Mouse (Mus musculus) MEL (cell line): ENCODE results near the gene Mob4. TPM values are rescaled to one million over a fixed set of nuclear protein-coding genes. Genes with fewer than 3 reads are reported as not detected.

Experiments used
- DNase-seq: peaks from one replicate; pipeline ENCODE4 v3.0.0; 2011; ENCODE audit warnings: low read depth, low spot score
- H3K27ac ChIP-seq: 2 replicates; pipeline ENCODE4 v1.5.1; 2012; ENCODE audit warnings: low read depth, mild to moderate bottlenecking, control low read depth, low read length, moderate library complexity; ENCODE audit not compliant: control insufficient read depth
- H3K27me3 ChIP-seq, 2 experiments: fragments of 150-350 bp in 1 of 2; sonication (generic) in 1 of 2; 2 replicates each; pipeline ENCODE4 v1.6.1; 2012; ENCODE audit warnings: low read length in 2 of 2, mild to moderate bottlenecking in 2 of 2, improper control_type of control experiment in 1 of 2, moderate library complexity in 1 of 2; ENCODE audit not compliant: insufficient read depth in 2 of 2, control insufficient read depth in 1 of 2
- H3K36me3 ChIP-seq, 2 experiments: 2 replicates each; pipeline ENCODE4 v1.6.1; 2012 to 2014; ENCODE audit warnings: low read length in 2 of 2, improper control_type of control experiment in 1 of 2, inconsistent platforms in 1 of 2, mild to moderate bottlenecking in 1 of 2; ENCODE audit not compliant: insufficient read depth in 2 of 2, control insufficient read depth in 1 of 2
- H3K4me1 ChIP-seq, 2 experiments: fragments of 150-350 bp in 1 of 2; sonication (generic) in 1 of 2; 2 replicates each; pipeline ENCODE4 v1.6.1; 2012; ENCODE audit warnings: low read length in 2 of 2, improper control_type of control experiment in 1 of 2, mild to moderate bottlenecking in 1 of 2; ENCODE audit not compliant: insufficient read depth in 2 of 2, control insufficient read depth in 1 of 2
- H3K4me3 ChIP-seq, 2 experiments: fragments of 150-350 bp in 1 of 2; sonication (generic) in 1 of 2; 2 replicates each; pipeline ENCODE4 v1.5.1; 2012; ENCODE audit warnings: low read depth in 2 of 2, low read length in 2 of 2, mild to moderate bottlenecking in 2 of 2, moderate library complexity in 2 of 2, control low read depth in 1 of 2, improper control_type of control experiment in 1 of 2; ENCODE audit not compliant: control insufficient read depth in 1 of 2, insufficient read depth in 1 of 2
- H3K79me2 ChIP-seq: 2 replicates; pipeline ENCODE4 v1.6.1; 2012; ENCODE audit warnings: mild to moderate bottlenecking, low read length, moderate library complexity; ENCODE audit not compliant: control insufficient read depth, poor library complexity, insufficient read depth
- H3K9ac ChIP-seq: 2 replicates; pipeline ENCODE4 v1.6.1; 2012; ENCODE audit warnings: low read depth, mild to moderate bottlenecking, control low read depth, low read length, moderate library complexity; ENCODE audit not compliant: control insufficient read depth, poor library complexity, severe bottlenecking
- H3K9me3 ChIP-seq: fragments of 150-350 bp; sonication (generic); replicated peaks from 2 replicates; pipeline ENCODE4 v1.6.1; 2012; ENCODE audit warnings: mild to moderate bottlenecking, low read length, improper control_type of control experiment, moderate library complexity; ENCODE audit not compliant: insufficient read depth
- CHD1 ChIP-seq: IDR thresholded peaks from 2 replicates; pipeline ENCODE4 v1.6.1; 2012; ENCODE audit warnings: low read depth, mild to moderate bottlenecking, inconsistent platforms, low read length, improper control_type of control experiment
- E2F4 ChIP-seq: IDR thresholded peaks from 2 replicates; pipeline ENCODE4 v1.6.1; 2011; ENCODE audit warnings: low read depth, low read length, improper control_type of control experiment, borderline replicate concordance
- ELF1 ChIP-seq: IDR thresholded peaks from 2 replicates; pipeline ENCODE4 v1.6.1; 2014; ENCODE audit warnings: low read depth, mild to moderate bottlenecking, inconsistent platforms, low read length, improper control_type of control experiment, moderate library complexity
- GABPA ChIP-seq: IDR thresholded peaks from 2 replicates; pipeline ENCODE4 v1.6.1; 2012; ENCODE audit warnings: low read depth, mild to moderate bottlenecking, inconsistent platforms, low read length, improper control_type of control experiment, moderate library complexity
- GATA1 ChIP-seq: IDR thresholded peaks from 2 replicates; pipeline ENCODE4 v1.6.1; 2011; ENCODE audit warnings: low read depth, low read length, improper control_type of control experiment
- JUND ChIP-seq: IDR thresholded peaks from 2 replicates; pipeline ENCODE4 v1.6.1; 2011; ENCODE audit warnings: low read depth, mild to moderate bottlenecking, improper control_type of control experiment, low read length
- MAFK ChIP-seq: IDR thresholded peaks from 2 replicates; pipeline ENCODE4 v1.6.1; 2011; ENCODE audit warnings: low read depth, mild to moderate bottlenecking, low read length, improper control_type of control experiment, borderline replicate concordance
- MAX ChIP-seq: IDR thresholded peaks from 2 replicates; pipeline ENCODE4 v1.6.1; 2011; ENCODE audit warnings: low read length, improper control_type of control experiment
- MAZ ChIP-seq: IDR thresholded peaks from 2 replicates; pipeline ENCODE4 v1.6.1; 2012; ENCODE audit warnings: low read depth, mild to moderate bottlenecking, inconsistent platforms, low read length, improper control_type of control experiment
- MEF2A ChIP-seq: IDR thresholded peaks from 2 replicates; pipeline ENCODE4 v1.6.1; 2014; ENCODE audit warnings: low read depth, mild to moderate bottlenecking, inconsistent platforms, low read length, improper control_type of control experiment; ENCODE audit not compliant: poor library complexity, insufficient replicate concordance, severe bottlenecking; ENCODE audit errors: extremely low read depth
- MYB ChIP-seq: IDR thresholded peaks from 2 replicates; pipeline ENCODE4 v1.6.1; 2011; ENCODE audit warnings: mild to moderate bottlenecking, low read depth, low read length, improper control_type of control experiment
- NRF1 ChIP-seq: IDR thresholded peaks from 2 replicates; pipeline ENCODE4 v1.6.1; 2014; ENCODE audit warnings: low read depth, mild to moderate bottlenecking, inconsistent platforms, low read length, improper control_type of control experiment, moderate library complexity; ENCODE audit not compliant: poor library complexity, insufficient read depth, severe bottlenecking
- POLR2A ChIP-seq, 2 experiments: IDR thresholded peaks; 2 replicates each; pipeline ENCODE4 v1.6.1; 2011 to 2012; ENCODE audit warnings: low read length in 2 of 2, mild to moderate bottlenecking in 2 of 2, control low read depth in 1 of 2, improper control_type of control experiment in 1 of 2, low read depth in 1 of 2, moderate library complexity in 1 of 2; ENCODE audit not compliant: control insufficient read depth in 1 of 2, insufficient read depth in 1 of 2, poor library complexity in 1 of 2
- POLR2AphosphoS2 ChIP-seq: IDR thresholded peaks from 2 replicates; pipeline ENCODE4 v1.6.1; 2011; ENCODE audit warnings: low read length, improper control_type of control experiment
- POLR2AphosphoS5 ChIP-seq: IDR thresholded peaks from 2 replicates; pipeline ENCODE4 v1.6.1; 2012; ENCODE audit warnings: low read depth, borderline replicate concordance, mild to moderate bottlenecking, inconsistent platforms, low read length, moderate library complexity, mixed read lengths
- SIN3A ChIP-seq: IDR thresholded peaks from 2 replicates; pipeline ENCODE4 v1.6.1; 2012; ENCODE audit warnings: low read length, improper control_type of control experiment, inconsistent platforms
- TAL1 ChIP-seq: IDR thresholded peaks from 2 replicates; pipeline ENCODE4 v1.6.1; 2012; ENCODE audit warnings: mild to moderate bottlenecking, inconsistent platforms, low read length, moderate library complexity, mixed read lengths
- TBP ChIP-seq: IDR thresholded peaks from 2 replicates; pipeline ENCODE4 v1.8.0; 2011; ENCODE audit warnings: low read depth, low read length, improper control_type of control experiment
- TCF12 ChIP-seq: IDR thresholded peaks from 2 replicates; pipeline ENCODE4 v1.6.1; 2014; ENCODE audit warnings: low read depth, mild to moderate bottlenecking, inconsistent platforms, low read length, improper control_type of control experiment, moderate library complexity
- UBTF ChIP-seq: IDR thresholded peaks from 2 replicates; pipeline ENCODE4 v1.6.1; 2012; ENCODE audit warnings: low read depth, mild to moderate bottlenecking, inconsistent platforms, low read length, improper control_type of control experiment, moderate library complexity, borderline replicate concordance; ENCODE audit not compliant: insufficient read depth
- ZC3H11A ChIP-seq: IDR thresholded peaks from 2 replicates; pipeline ENCODE4 v1.6.1; 2012; ENCODE audit warnings: low read depth, mild to moderate bottlenecking, inconsistent platforms, low read length, improper control_type of control experiment
- ZNF384 ChIP-seq: IDR thresholded peaks from 2 replicates; pipeline ENCODE4 v1.6.1; 2012; ENCODE audit warnings: low read depth, mild to moderate bottlenecking, inconsistent platforms, low read length, improper control_type of control experiment
- polyA plus RNA-seq, 2 experiments: library from polyadenylated mRNA; stranded (reverse) in 1 of 2; unstranded in 1 of 2; fragments of >175 nt in 1 of 2; fragments of >200 nt in 1 of 2; gene quantifications; 2 replicates each; pipeline versions ENCODE4 v1.2.1 to v1.2.4; 2012; ENCODE audit warnings: low replicate concordance in 2 of 2, low read depth in 1 of 2; ENCODE audit not compliant: insufficient read length in 2 of 2, insufficient read depth in 1 of 2, missing spikeins in 1 of 2
- total RNA-seq: library from RNA; depleted of rRNA; stranded (reverse); fragments of 300-350 nt; gene quantifications from 2 replicates; pipeline ENCODE4 v1.2.3, GENCODE M21; 2012

Gene Mob4
- total and polyA plus RNA-seq, 3 experiments, result 22.0 to 62.1 (median 26.6) TPM

- Histone ChIP-seq H3K27me3 (no peaks in the 10 kb centered on the region), H3K9ac (no peak overlapping the region)
- TF ChIP-seq E2F4 (no peak), UBTF (no peak), TAL1 (no peak), TBP (no peak), POLR2AphosphoS5 (no peak), MYB (no peak), ZNF384 (no peak), MEF2A (no peak), GATA1 (no peak), MAZ (no peak), SIN3A (no peak), ELF1 (no peak)
- TF ChIP-seq, all 39 proteins: peak for 0
Observed at GRCm38 (mm10) chr1:55108473-55108872, 22.6 kb upstream of the Mob4 start.

GRCm38 (mm10) chr1:55109066-55109766, 21.8 kb upstream of the Mob4 start:
- TF ChIP-seq ZC3H11A, result no peak
- no peak for TF ChIP-seq JUND
- TF ChIP-seq TAL1, result no peak
- no peak for TF ChIP-seq POLR2AphosphoS2
- TF ChIP-seq MAX, result no peak
- no peak for TF ChIP-seq CHD1
- no peak for TF ChIP-seq GABPA
- TF ChIP-seq NRF1, result no peak
- TF ChIP-seq POLR2A (IDR thresholded peaks at IDR 0.05; ENCODE audit: control insufficient read depth in 1 of 2, insufficient read depth in 1 of 2, low read depth in 1 of 2, low read length in 2 of 2, poor library complexity in 1 of 2), result no peak
- TF ChIP-seq MAFK, result no peak
- no peak for TF ChIP-seq ZNF384
- TF ChIP-seq ELF1, result no peak
- no peak for TF ChIP-seq GATA1
- no peak for TF ChIP-seq POLR2AphosphoS5
- TF ChIP-seq TCF12, result no peak
- TF ChIP-seq, all 39 proteins: peak for 0
- H3K9ac ChIP-seq, result no peak overlapping the region

More at GRCm38 (mm10) chr1:55108473-55108872, 22.6 kb upstream of the Mob4 start:
- Histone ChIP-seq H3K4me1 (no peaks in the 10 kb centered on the region), H3K4me3 (no peak overlapping the region), H3K79me2 (no peaks in the 10 kb centered on the region), H3K36me3 (no peaks in the 10 kb centered on the region), H3K27ac (no peak overlapping the region), H3K9me3 (no peaks in the 10 kb centered on the region)
- DNase-seq, result no peak

More at GRCm38 (mm10) chr1:55109066-55109766, 21.8 kb upstream of the Mob4 start:
- no peaks in the 10 kb centered on the region for H3K36me3 ChIP-seq
- no peak for DNase-seq
- H3K9me3 ChIP-seq, result no peaks in the 10 kb centered on the region
- H3K27ac ChIP-seq, result no peak overlapping the region
- no peaks in the 10 kb centered on the region for H3K4me1 ChIP-seq
- H3K79me2 ChIP-seq, result no peaks in the 10 kb centered on the region
- no peak overlapping the region for H3K4me3 ChIP-seq
- no peaks in the 10 kb centered on the region for H3K27me3 ChIP-seq
